Mouse (Mus musculus): ENCODE results near the gene 1700028J19Rik. TPM values are rescaled to one million over a fixed set of nuclear protein-coding genes. Genes with fewer than 3 reads are reported as not detected.
"Not testable (repeated sequence)": the region's sequence is repeated elsewhere in the genome, so short reads cannot be mapped to it uniquely, and the experiment has no call there.

Gene 1700028J19Rik
- total RNA-seq, 2 experiments from 2014 or later, result 1.5 to 2.0 TPM

- DNase-seq (ENCODE audit: low spot score in 2 of 2), result no peak
- intact Hi-C loops (cut with DNase I), result loop anchor here (5.0 kb wide), 1 partner anchor 220 kb away; no protein-coding TSS in a partner anchor
These were observed 10.8 kb upstream of the 1700028J19Rik start, which contains the start of gene Acp4 for GRCm38 (mm10) chr7:44257278-44257677. Gene Acp4, minus strand, starts transcription at chr7:44257378.

- intact Hi-C loops (cut with DNase I), result loop anchor here (5.0 kb wide), 1 partner anchor 222 kb away; no protein-coding TSS in a partner anchor
- no peak for DNase-seq (ENCODE audit: low spot score in 2 of 2)
These were observed 8.4 kb upstream of the 1700028J19Rik start for GRCm38 (mm10) chr7:44254930-44255329.

GRCm38 (mm10) chr7:44253023-44253616, 6.6 kb upstream of the 1700028J19Rik start:
- intact Hi-C loops (cut with DNase I), result no loop called here
- no peak for DNase-seq (ENCODE audit: low spot score in 2 of 2)

GRCm38 (mm10) chr7:44250732-44251275, 4.3 kb upstream of the 1700028J19Rik start:
- intact Hi-C loops (cut with DNase I); DNase-seq (ENCODE audit: low spot score in 2 of 2): not testable (repeated sequence)

GRCm38 (mm10) chr7:44249248-44249647, 2.8 kb upstream of the 1700028J19Rik start:
- intact Hi-C loops (cut with DNase I), result no loop called here
- DNase-seq (ENCODE audit: low spot score in 2 of 2), result no peak

- intact Hi-C loops (cut with DNase I), result no loop called here
- no peak for DNase-seq (ENCODE audit: low spot score in 2 of 2)
These were observed 1.5 kb upstream of the 1700028J19Rik start for GRCm38 (mm10) chr7:44247971-44248370.

GRCm38 (mm10) chr7:44246984-44247470, 532 bp upstream of the 1700028J19Rik start:
- intact Hi-C loops (cut with DNase I), result no loop called here
- DNase-seq (ENCODE audit: low spot score in 2 of 2), result peak in 1 of 2 experiments; percentile 70

GRCm38 (mm10) chr7:44244080-44244479, 2.4 kb downstream of the 1700028J19Rik start:
- DNase-seq (ENCODE audit: low spot score in 2 of 2), result no peak
- intact Hi-C loops (cut with DNase I), result no loop called here

- no peak for DNase-seq (ENCODE audit: low spot score in 2 of 2)
- intact Hi-C loops (cut with DNase I), result no loop called here
These were observed 5.3 kb downstream of the 1700028J19Rik start for GRCm38 (mm10) chr7:44241163-44241562.

GRCm38 (mm10) chr7:44240712-44241111, 5.8 kb downstream of the 1700028J19Rik start:
- intact Hi-C loops (cut with DNase I), result no loop called here
- DNase-seq (ENCODE audit: low spot score in 2 of 2), result no peak

GRCm38 (mm10) chr7:44239913-44240312, 6.6 kb downstream of the 1700028J19Rik start:
- no peak for DNase-seq (ENCODE audit: low spot score in 2 of 2)
- intact Hi-C loops (cut with DNase I), result no loop called here

GRCm38 (mm10) chr7:44235909-44236308, 10.6 kb downstream of the 1700028J19Rik start, which contains the start of gene Gm36864:
Gene Gm36864, plus strand, starts transcription at chr7:44236177.
- DNase-seq (ENCODE audit: low spot score in 2 of 2), result no peak
- intact Hi-C loops (cut with DNase I), result no loop called here

GRCm38 (mm10) chr7:44225076-44225475, 21.4 kb downstream of the 1700028J19Rik start, which contains the start of gene Klk1:
Gene Klk1, plus strand, starts transcription at chr7:44225360.
- DNase-seq (ENCODE audit: low spot score in 2 of 2), result no peak
- intact Hi-C loops (cut with DNase I), result no loop called here

- intact Hi-C loops (cut with DNase I), result not testable (repeated sequence)
These were observed 24.2 kb downstream of the 1700028J19Rik start for GRCm38 (mm10) chr7:44222335-44222734.

GRCm38 (mm10) chr7:44221601-44222000, 24.9 kb downstream of the 1700028J19Rik start:
- DNase-seq (ENCODE audit: low spot score in 2 of 2); intact Hi-C loops (cut with DNase I): not testable (repeated sequence)

More at GRCm38 (mm10) chr7:44222335-44222734, 24.2 kb downstream of the 1700028J19Rik start:
- DNase-seq (ENCODE audit: low spot score in 2 of 2), result not testable (repeated sequence)

GRCm38 (mm10) chr7:44215645-44216044, 30.9 kb downstream of the 1700028J19Rik start, which contains the start of gene Klk1b5:
Gene Klk1b5, plus strand, starts transcription at chr7:44215945.
- intact Hi-C loops (cut with DNase I), result no loop called here
- no peak for DNase-seq (ENCODE audit: low spot score in 2 of 2)

- intact Hi-C loops (cut with DNase I), result no loop called here
- no peak for DNase-seq (ENCODE audit: low spot score in 2 of 2)
These were observed 38.2 kb downstream of the 1700028J19Rik start for GRCm38 (mm10) chr7:44208307-44208706.

GRCm38 (mm10) chr7:44207135-44207534, 39.4 kb downstream of the 1700028J19Rik start, which contains the start of gene Klk1b4:
Gene Klk1b4, plus strand, starts transcription at chr7:44207435.
- DNase-seq (ENCODE audit: low spot score in 2 of 2); intact Hi-C loops (cut with DNase I): not testable (repeated sequence)

GRCm38 (mm10) chr7:44197891-44198290, 48.6 kb downstream of the 1700028J19Rik start, which contains the start of gene Klk1b3:
Gene Klk1b3, plus strand, starts transcription at chr7:44198191.
- no peak for DNase-seq (ENCODE audit: low spot score in 2 of 2)
- intact Hi-C loops (cut with DNase I), result no loop called here

GRCm38 (mm10) chr7:44193466-44193865, 53.0 kb downstream of the 1700028J19Rik start:
- intact Hi-C loops (cut with DNase I), result not testable (repeated sequence)

More at GRCm38 (mm10) chr7:44193466-44193865, 53.0 kb downstream of the 1700028J19Rik start:
- DNase-seq (ENCODE audit: low spot score in 2 of 2), result not testable (repeated sequence)

Data from left cerebral cortex, postnatal 14 days (tissue).